Mouse (Mus musculus) hindbrain, embryonic 12.5 days (tissue): Measurements from ENCODE around the gene Ramp2. TPM values are rescaled to one million over a fixed set of nuclear protein-coding genes. Genes with fewer than 3 reads are reported as not detected.
A peak's percentile ranks its signal among the peaks of the same experiment; 100 is the strongest.

Experiments used
- ATAC-seq: fragments of 200-750 bp; cut with Nextera tagmentation; 2 replicates; pipeline ENCODE4 v1.8.0; 2017; ENCODE audit warnings: moderate TSS enrichment; ENCODE audit not compliant: low FRiP score
- H3K27ac ChIP-seq: fragments of 300-500 bp; sonication (generic); 2 replicates; pipeline ENCODE4 v1.5.1; 2016; ENCODE audit warnings: mild to moderate bottlenecking
- H3K27me3 ChIP-seq: fragments of 300-500 bp; sonication (generic); 2 replicates; pipeline ENCODE4 v1.6.1; 2016; ENCODE audit warnings: mild to moderate bottlenecking
- H3K36me3 ChIP-seq: fragments of 300-500 bp; sonication (generic); 2 replicates; pipeline ENCODE4 v1.6.1; 2016; ENCODE audit warnings: mild to moderate bottlenecking
- H3K4me1 ChIP-seq: fragments of 300-500 bp; sonication (generic); 2 replicates; pipeline ENCODE4 v1.6.1; 2016
- H3K4me2 ChIP-seq: fragments of 300-500 bp; sonication (generic); replicated peaks from 2 replicates; pipeline ENCODE4 v1.6.1; 2016; ENCODE audit warnings: mild to moderate bottlenecking
- H3K4me3 ChIP-seq: fragments of 300-500 bp; sonication (generic); 2 replicates; pipeline ENCODE4 v1.5.1; 2016; ENCODE audit warnings: mild to moderate bottlenecking
- H3K9ac ChIP-seq: fragments of 300-500 bp; sonication (generic); 2 replicates; pipeline ENCODE4 v1.6.1; 2016; ENCODE audit warnings: mild to moderate bottlenecking, moderate library complexity
- H3K9me3 ChIP-seq: fragments of 300-500 bp; sonication (generic); replicated peaks from 2 replicates; pipeline ENCODE4 v1.6.1; 2016; ENCODE audit warnings: mild to moderate bottlenecking
- WGBS: fragments of 180-500 bp; shearing (Covaris S2); methylation state at CpG from one replicate; pipeline ENCODE4 v1.1.7; 2016; 5-methylcytosine and 5-hydroxymethylcytosine counted together
- polyA plus RNA-seq: library from polyadenylated mRNA; unstranded; fragments of >200 nt; fragmentation: Nextera tagmentation; extraction: Ambion mirVana; gene quantifications from 2 replicates; pipeline ENCODE4 v1.2.1, GENCODE M21; 2016

Gene Ramp2
- polyA plus RNA-seq, 1 experiment from 2014 or later, result 62.2 TPM

DNA sequence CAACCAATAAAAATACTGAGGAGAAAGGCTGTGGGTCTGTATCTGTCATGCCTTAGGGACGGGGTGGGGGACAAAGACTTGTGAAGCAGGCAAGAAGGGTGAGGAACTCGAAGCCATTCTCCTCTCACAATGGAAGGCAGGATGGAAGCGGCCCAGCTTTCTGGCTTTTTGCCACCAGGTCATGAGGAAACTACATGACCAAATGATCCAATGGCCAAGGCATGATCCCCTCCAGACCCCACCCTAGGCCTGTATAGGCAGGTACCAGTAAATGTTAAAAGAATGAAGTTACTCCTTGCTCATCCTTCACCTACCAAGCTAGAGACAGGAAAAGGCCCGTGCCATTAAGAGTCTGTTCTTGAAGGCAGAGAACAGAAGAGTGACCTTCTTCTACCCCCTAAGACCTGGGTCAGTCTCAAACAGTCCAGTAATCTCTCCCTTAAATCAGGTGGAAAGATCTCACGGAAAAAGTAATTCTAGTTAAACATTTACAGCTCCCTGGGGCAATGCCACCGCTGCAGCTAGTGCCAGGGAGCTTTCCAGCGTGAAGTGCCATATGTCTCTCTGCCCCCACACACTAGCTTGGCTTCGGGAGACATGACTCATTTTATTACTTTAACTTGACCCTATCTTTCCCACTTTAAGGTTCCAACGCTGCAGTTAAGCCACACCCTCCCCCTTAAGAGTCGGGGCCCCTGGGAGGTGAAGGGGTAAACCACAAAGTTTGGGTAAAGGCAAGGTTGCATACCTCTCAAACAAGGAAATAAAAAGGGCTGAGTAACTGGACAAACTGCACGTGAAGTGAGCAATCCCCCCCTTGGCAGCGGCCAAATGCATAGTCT lies 31.8 kb downstream of the Ramp2 start:
- Histone ChIP-seq H3K4me3 (peak overlapping the region; percentile 71), H3K27me3 (peaks cover 3% of the 10 kb centered on the region; the same call in 1 of the 2 replicates), H3K36me3 (0 out of 2 replicates have a peak, but pooled peaks cover 9% of the 10 kb centered on the region), H3K4me2 (peak overlapping the region; percentile 84), H3K27ac (no peak overlapping the region), H3K9me3 (no peaks in the 10 kb centered on the region), H3K4me1 (peaks cover 28% of the 10 kb centered on the region), H3K9ac (peak overlapping the region; percentile 82)
- ATAC-seq, result no peak
- WGBS, result 74% methylated on average over 12 of the region's 12 CpGs

DNA sequence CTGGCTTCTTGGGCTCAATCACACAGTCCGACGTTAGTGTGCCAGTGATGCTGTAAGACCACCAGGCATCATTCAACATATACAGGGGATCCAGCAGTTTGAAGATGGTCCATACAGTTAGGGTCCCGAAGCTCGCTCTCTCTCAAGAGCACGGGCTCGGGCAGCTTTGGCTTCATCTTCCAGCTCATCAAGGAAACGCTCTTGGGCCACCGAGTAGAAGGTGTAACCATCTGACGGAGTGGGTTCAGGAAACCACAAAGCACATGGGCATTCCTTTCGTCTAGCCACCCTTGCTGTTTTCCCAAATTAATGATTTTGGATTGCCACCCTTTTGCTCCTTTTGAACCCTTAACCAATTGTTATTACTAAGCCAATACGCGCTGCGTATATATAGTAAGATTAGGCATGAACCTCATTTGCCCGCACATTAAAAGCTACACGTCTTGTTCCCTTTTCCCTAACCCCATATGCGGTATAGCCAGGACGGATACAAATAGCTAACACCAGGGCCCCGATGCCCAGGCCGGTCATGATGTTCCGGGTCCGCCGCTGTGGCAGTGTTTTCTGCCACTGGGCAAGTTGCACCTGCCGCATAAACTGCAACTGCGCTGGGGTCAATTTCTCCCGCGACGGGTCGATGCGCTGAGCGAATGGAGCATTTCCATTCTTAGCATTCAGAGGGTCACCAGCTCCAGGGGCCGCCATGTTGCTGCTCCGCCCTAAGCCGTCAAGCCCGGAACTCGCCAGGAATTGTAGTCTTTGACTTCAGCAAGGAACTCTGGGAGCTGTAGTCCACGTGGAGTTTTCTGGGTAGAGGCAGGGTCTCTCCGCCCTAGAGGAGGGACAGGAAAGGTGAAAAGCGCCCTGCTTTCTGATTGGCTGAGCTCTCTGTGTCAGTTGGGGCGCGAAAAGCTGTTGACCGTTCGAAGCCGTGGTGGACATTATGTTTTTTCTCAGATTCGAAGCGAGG lies 32.7 kb downstream of the Ramp2 start, which contains the start of the genes Cntd1 and Coa3:
Gene Cntd1 (plus strand): TSS at position 790 of the 970 bp plus-strand sequence.
Gene Coa3 (minus strand): TSS at position 892 of the 970 bp plus-strand sequence.
- Histone ChIP-seq H3K9me3 (no peaks in the 10 kb centered on the region), H3K4me2 (peak within 1 kb of the TSS; percentile 84), H3K27ac (no peak within 1 kb of the TSS; the same call in 1 of the 2 replicates), H3K9ac (peak within 1 kb of the TSS; percentile 82), H3K36me3 (0 out of 2 replicates have a peak, but pooled peaks cover 9% of the 10 kb centered on the region), H3K4me1 (peaks cover 28% of the 10 kb centered on the region), H3K4me3 (peak within 1 kb of the TSS; percentile 71), H3K27me3 (peaks cover 3% of the 10 kb centered on the region)
- 12% methylated on average over 45 of the region's 45 CpGs for WGBS
- ATAC-seq, result peak; percentile 93

DNA sequence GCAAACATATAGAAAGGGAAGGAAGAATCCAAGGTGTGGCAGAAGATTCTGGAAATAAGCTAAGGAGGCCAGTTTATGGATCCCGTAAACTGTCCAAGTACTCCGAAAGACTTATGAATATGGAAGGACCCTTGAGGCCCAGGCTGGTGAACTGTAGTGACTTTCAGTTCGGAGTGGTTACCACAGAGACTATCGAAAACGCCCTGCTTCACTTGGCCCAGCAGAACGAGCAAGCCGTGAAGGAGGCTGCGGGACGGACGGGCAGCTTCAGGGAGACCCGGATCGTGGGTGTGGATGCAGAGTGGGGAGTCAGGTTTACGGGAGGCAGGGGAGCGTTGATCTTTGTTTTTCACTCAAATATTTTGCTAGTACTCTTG lies 33.4 kb downstream of the Ramp2 start:
- H3K9me3 ChIP-seq, result no peaks in the 10 kb centered on the region
- peak; percentile 54 for ATAC-seq
- peaks cover 28% of the 10 kb centered on the region for H3K4me1 ChIP-seq
- H3K27ac ChIP-seq, result no peak overlapping the region
- 62% methylated on average over 14 of the region's 14 CpGs for WGBS
- no peak overlapping the region for H3K9ac ChIP-seq
- H3K36me3 ChIP-seq, result 0 out of 2 replicates have a peak, but pooled peaks cover 9% of the 10 kb centered on the region
- peak overlapping the region; percentile 84 for H3K4me2 ChIP-seq
- H3K27me3 ChIP-seq, result peaks cover 3% of the 10 kb centered on the region
- H3K4me3 ChIP-seq, result peak overlapping the region; percentile 71

DNA sequence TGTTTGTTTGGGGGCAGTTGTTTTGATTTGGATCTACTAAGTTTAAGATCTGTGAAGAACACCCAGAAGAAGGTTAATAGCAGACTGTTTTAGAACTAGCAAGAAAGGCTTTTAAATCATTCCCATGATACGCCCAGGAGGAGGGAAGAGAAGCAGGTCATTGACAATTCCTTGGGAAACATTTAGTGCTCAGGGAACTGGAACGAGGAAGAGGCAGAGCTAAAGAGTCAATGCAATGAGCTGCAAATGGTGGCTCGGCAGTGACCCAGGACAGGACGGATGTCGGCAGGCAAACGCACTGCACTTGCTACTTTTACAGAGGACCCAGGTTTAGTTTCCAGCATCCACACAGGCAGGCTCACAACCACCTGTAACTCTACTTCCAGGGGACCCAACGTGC lies 35.0 kb downstream of the Ramp2 start:
- H3K27me3 ChIP-seq, result peaks cover 3% of the 10 kb centered on the region
- H3K36me3 ChIP-seq, result peaks cover 15% of the 10 kb centered on the region; the same call in 1 of the 2 replicates
- H3K9me3 ChIP-seq, result no peaks in the 10 kb centered on the region
- no peak overlapping the region for H3K4me2 ChIP-seq
- H3K9ac ChIP-seq, result no peak overlapping the region
- WGBS, result 50% methylated on average over 7 of the region's 7 CpGs
- H3K27ac ChIP-seq, result no peak overlapping the region
- ATAC-seq, result no peak
- H3K4me1 ChIP-seq, result peaks cover 28% of the 10 kb centered on the region
- no peak overlapping the region for H3K4me3 ChIP-seq

DNA sequence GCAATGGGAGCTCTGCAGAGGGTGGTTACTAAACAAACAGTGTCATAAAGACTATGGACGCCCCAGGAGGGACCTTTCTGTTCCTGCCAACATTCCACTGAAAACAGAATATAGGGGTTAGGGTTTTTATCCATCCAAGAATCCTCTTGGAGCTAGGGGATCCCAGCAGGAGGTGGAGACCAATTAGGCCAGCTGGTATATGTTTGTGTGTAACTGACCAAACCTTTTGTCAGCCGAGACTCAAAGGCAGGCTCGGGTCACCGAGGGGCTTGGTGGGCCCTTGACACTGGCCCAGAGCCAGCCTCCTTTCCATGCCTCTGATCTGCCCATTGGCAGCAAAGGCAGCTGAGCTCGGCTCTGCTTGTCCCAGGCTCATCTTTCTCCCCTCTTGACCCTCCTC lies 37.1 kb downstream of the Ramp2 start:
- Histone ChIP-seq H3K4me1 (peaks cover 9% of the 10 kb centered on the region), H3K9ac (no peak overlapping the region), H3K27me3 (no peaks in the 10 kb centered on the region; the same call in 1 of the 2 replicates), H3K27ac (no peak overlapping the region), H3K4me2 (no peak overlapping the region), H3K36me3 (peaks cover 12% of the 10 kb centered on the region), H3K4me3 (no peak overlapping the region), H3K9me3 (no peaks in the 10 kb centered on the region)
- ATAC-seq, result no peak
- WGBS, result 15% methylated on average over 5 of the region's 5 CpGs

DNA sequence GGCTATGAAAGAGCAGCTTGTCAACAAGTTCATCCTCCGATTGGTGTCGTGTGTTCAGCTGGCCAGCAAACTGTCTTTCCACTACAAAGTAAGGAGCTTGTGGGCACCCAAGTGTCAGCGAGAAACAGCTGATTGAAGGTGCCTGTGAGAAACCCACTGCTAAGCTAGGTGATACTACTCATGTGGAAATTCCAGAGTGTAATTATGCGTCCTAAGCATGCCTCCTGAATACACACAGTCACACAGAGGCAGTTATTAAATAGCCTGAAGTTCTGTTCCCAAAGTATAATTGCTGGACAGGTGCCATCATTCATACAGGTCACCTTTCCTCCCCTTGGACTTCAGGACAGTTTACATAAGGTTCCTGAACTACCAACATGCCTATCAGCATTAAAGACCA lies 38.0 kb downstream of the Ramp2 start:
- ATAC-seq, result no peak
- Histone ChIP-seq H3K9me3 (no peaks in the 10 kb centered on the region), H3K27ac (no peak overlapping the region), H3K36me3 (peaks cover 19% of the 10 kb centered on the region), H3K9ac (no peak overlapping the region), H3K27me3 (no peaks in the 10 kb centered on the region; the same call in 1 of the 2 replicates), H3K4me3 (no peak overlapping the region), H3K4me2 (no peak overlapping the region), H3K4me1 (peaks cover 5% of the 10 kb centered on the region)
- WGBS, result 68% methylated on average over 4 of the region's 4 CpGs

DNA sequence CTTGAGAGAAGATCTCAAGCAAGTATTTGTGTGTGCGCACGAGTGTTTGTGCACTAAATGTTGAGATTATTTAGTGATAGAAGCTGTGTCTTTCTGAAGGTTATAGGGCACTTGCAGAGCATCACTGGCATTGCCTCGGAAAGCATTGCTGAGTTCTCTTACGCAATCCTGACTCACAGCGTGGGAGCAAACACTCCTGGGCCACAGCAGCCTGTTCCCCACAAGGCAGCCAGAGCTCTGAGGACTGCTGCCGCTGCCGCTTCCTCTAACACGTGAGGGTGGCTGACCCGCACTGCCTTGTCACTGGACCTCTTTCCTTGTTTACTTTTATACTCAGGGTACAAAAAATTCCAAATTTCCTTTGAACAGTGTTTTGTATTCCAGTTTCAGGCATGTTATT lies 41.5 kb downstream of the Ramp2 start:
- 87% methylated on average over 9 of the region's 9 CpGs for WGBS
- no peaks in the 10 kb centered on the region; the same call in 1 of the 2 replicates for H3K27me3 ChIP-seq
- no peak overlapping the region for H3K4me3 ChIP-seq
- no peaks in the 10 kb centered on the region for H3K9me3 ChIP-seq
- no peak for ATAC-seq
- no peak overlapping the region for H3K9ac ChIP-seq
- H3K36me3 ChIP-seq, result peaks cover 53% of the 10 kb centered on the region
- H3K27ac ChIP-seq, result no peak overlapping the region
- H3K4me1 ChIP-seq, result no peaks in the 10 kb centered on the region
- H3K4me2 ChIP-seq, result no peak overlapping the region

DNA sequence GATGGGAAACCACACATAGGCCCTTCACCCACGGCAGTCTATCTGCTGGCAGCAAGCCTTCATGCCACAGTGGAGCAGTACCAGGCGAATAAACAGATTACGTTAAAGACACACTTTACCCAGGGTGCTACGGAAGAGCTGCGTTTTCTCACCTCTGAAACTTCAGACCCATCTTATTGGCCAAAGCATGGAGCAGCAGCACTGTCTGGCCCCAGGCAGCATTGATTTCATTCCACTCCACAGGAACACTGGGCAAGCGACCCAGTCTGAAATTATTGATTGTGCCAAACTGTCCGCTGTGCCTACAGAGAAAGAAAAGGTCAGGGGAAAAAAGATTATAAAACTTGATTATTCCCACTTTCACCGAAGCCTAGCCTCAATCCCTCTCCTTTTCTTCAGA lies 45.4 kb downstream of the Ramp2 start:
- ATAC-seq, result no peak

DNA sequence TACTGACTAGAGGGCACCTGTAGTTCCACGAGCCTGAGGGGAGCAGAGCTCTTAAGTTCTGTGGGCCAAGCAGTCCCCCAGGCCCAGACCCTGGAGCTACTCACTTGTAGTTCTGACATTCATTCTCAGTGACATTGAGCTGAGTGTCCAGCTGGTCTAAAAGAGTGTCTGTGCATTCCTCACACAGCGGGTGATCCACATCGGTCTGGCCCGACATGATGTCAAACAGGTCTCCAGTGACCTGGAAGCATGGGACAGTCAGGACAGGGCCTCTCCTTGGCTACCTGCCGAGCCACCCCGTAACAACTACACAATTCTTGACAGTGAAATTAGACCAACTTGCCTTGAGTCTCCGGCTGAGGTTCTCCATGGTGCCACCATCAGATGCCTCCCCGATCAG lies 49.4 kb downstream of the Ramp2 start:
- H3K4me3 ChIP-seq, result no peak overlapping the region
- H3K27me3 ChIP-seq, result no peaks in the 10 kb centered on the region
- ATAC-seq, result no peak
- H3K4me2 ChIP-seq, result no peak overlapping the region
- peaks cover under 1% of the 10 kb centered on the region; the same call in 1 of the 2 replicates for H3K4me1 ChIP-seq
- H3K36me3 ChIP-seq, result peaks cover 70% of the 10 kb centered on the region
- H3K27ac ChIP-seq, result no peak overlapping the region
- no peaks in the 10 kb centered on the region for H3K9me3 ChIP-seq
- 86% methylated on average over 8 of the region's 8 CpGs for WGBS
- no peak overlapping the region for H3K9ac ChIP-seq

More for the DNA sequence above, 45.4 kb downstream of the Ramp2 start:
- H3K27me3 ChIP-seq, result no peaks in the 10 kb centered on the region
- H3K4me2 ChIP-seq, result no peak overlapping the region
- 96% methylated on average over 8 of the region's 8 CpGs for WGBS
- peaks cover 81% of the 10 kb centered on the region for H3K36me3 ChIP-seq
- H3K9me3 ChIP-seq, result no peaks in the 10 kb centered on the region
- no peak overlapping the region for H3K27ac ChIP-seq
- no peaks in the 10 kb centered on the region for H3K4me1 ChIP-seq
- H3K4me3 ChIP-seq, result no peak overlapping the region
- H3K9ac ChIP-seq, result no peak overlapping the region

DNA sequence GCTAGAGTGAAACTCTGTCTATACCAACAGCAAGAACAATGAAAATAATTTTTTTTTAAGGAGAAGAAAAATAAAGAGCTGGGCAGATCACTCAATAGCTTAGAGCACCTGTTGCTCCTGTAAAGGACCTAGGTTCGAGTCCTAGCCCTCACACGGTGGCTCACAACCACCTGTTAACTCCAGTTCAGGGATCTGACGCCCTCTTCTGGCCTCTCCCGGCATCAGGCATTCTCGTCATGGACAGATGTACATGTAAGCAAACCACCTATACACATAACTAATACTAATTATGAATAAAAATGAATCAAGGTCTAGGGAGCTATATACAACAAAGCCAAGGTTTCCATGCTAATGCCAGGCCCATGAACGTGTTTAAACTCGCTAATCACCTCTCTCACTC lies 55.1 kb downstream of the Ramp2 start:
- H3K4me1 ChIP-seq, result peaks cover 14% of the 10 kb centered on the region
- H3K27ac ChIP-seq, result no peak overlapping the region
- H3K27me3 ChIP-seq, result no peaks in the 10 kb centered on the region
- peaks cover 17% of the 10 kb centered on the region for H3K36me3 ChIP-seq
- WGBS, result 68% methylated on average over 7 of the region's 7 CpGs
- H3K9me3 ChIP-seq, result no peaks in the 10 kb centered on the region
- peak overlapping the region; percentile 93 for H3K4me3 ChIP-seq
- ATAC-seq, result no peak
- peak overlapping the region; percentile 84 for H3K4me2 ChIP-seq
- H3K9ac ChIP-seq, result peak overlapping the region; percentile 89

DNA sequence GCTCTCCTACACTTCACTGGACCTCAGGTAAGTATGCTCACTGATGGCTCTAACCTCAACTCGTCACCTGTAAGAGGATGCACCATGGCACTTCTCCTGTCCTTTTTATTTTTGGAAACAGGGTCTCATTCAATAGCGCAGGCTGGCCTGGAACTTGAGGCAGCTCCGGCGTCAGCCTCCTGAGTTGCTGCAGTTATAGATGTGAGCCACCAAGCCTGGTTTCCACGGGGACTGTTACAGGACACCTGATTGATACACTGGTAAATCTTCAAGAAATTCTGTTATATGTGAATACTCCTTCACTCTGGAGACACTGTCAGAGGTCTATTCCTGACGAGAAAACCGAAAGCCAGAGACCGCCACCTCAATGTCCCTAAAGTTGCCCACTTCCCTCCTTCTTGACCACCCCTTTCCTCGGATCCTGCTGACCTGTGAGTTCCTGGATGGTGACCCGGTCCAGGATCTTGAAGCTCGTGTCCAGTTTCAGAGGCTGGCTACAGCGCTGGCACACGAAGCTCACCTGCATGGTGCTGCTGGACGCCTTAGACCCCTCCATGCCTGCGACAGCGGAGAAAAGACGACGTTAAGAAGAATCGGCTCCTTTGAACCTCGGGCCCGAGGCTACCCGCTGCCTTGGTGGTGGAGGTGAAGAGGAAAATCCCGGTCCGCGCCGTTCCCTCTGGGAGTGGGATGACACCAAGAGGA lies 55.6 kb downstream of the Ramp2 start:
- Histone ChIP-seq H3K4me2 (peak overlapping the region; percentile 84), H3K9me3 (no peaks in the 10 kb centered on the region), H3K27ac (peak overlapping the region; percentile 35; the same call in 1 of the 2 replicates), H3K9ac (peak overlapping the region; percentile 89), H3K36me3 (peaks cover 16% of the 10 kb centered on the region), H3K4me3 (peak overlapping the region; percentile 93), H3K27me3 (no peaks in the 10 kb centered on the region), H3K4me1 (peaks cover 14% of the 10 kb centered on the region)
- peak; percentile 38 for ATAC-seq
- 14% methylated on average over 26 of the region's 26 CpGs for WGBS
